Mouse (Mus musculus): ENCODE results near the gene Spata25.

DNA sequence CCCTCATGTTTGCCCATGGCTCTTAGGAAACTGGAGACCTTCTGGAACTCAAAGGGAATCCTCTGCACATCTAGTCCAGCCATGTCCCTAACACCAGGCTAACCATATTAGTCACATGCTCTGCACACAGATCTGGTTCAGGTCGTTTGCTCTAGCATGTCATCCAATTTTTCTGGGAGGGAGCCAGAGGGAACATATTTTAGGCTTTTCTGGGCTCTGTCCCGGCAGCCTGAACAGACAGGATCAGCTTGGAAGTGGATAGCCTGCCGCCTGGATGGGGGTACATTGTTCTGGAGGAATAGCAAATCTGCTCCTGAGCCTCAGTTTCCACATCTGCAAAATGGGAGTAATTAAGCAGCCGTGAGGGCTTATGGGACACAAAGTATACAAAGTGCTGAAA lies 32.8 kb upstream of the Spata25 start:
- TF ChIP-seq POLR2A (IDR thresholded peaks at IDR 0.05; ENCODE audit: borderline replicate concordance, insufficient read depth, low read length) (no peak), CTCF (IDR thresholded peaks at IDR 0.05; ENCODE audit: borderline replicate concordance, insufficient read depth, low read depth, low read length) (no peak)

All from cerebellum, adult 2 months (tissue).